9 mouse cellular contexts compared by ENCODE assay signal in the genomic region with DNA sequence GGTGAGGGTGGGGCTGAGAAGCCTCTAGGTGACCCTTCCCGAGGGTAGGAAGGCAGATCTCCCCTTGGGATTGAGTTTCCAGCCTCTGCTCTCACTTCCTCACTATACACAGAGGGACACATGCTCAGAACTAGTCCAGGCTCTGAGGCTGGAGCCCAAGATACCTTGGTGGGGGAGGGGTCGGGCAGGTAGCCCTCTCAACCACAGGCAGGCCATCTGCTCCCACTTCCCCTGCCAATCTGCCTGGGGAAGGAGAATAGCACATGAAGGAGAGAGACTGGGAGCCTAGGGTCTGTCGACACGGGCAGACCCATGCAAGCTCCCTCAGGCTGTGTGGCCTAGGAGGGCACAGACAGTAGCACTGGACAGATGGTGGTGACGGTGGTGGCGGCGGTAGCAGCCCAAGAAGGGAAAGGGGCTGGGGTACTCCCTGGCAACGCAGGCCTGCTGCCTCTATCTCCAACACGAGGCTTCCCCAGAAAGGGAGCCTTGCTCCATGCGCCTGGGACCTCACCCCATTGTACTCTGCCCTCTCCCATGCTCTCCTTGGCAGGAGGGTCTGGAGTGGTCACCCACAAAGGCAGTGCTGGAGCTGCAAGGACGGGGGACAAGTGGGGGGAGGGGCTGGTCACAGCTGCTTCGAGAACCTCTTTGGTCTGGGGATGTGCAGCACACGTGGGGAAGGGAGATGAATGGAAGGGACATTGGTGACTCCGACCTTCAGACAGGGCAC. TPM values are rescaled to one million over a fixed set of nuclear protein-coding genes. Genes with fewer than 3 reads are reported as not detected.
DNase-seq lines count a peak whose midpoint lies in the region; ATAC-seq and TF ChIP-seq lines count a peak whose summit lies in the region.
"Had no signal": no experiment of that assay in that cellular context is flagged by ENCODE, and none has a peak within 500 bp of the region (broad histone marks: within the 10 kb centered on the region; RNA-seq: fewer than 3 reads in every experiment).

No protein-coding gene starts in this region.

- H3K4me1 ChIP-seq in hindbrain, embryonic 14.5 days (replicated peaks; ENCODE audit: control insufficient read depth, insufficient read depth, low read length), result peaks cover 19% of the 10 kb centered on the region
- H3K4me1 ChIP-seq in midbrain, postnatal 0 days (ENCODE audit: insufficient read depth, low read length), result peaks cover 2% of the 10 kb centered on the region; the same call in 1 of the 2 replicates

- 8% methylated on average over 13 of the region's 14 CpGs for WGBS in hindbrain, embryonic 14.5 days
- WGBS in midbrain, postnatal 0 days, result 25% methylated on average over 14 of the region's 14 CpGs

- no peak for TF ChIP-seq CTCF in layer of hippocampus, adult 2 months (conservative IDR thresholded peaks at IDR 0.05)
- no peak for TF ChIP-seq CTCF in midbrain, postnatal 0 days (IDR thresholded peaks at IDR 0.05)

- H3K4me2 ChIP-seq in hindbrain, embryonic 14.5 days (replicated peaks), result peak overlapping the region; percentile 55
- H3K4me2 ChIP-seq in midbrain, postnatal 0 days (ENCODE audit: low read depth, low read length, poor library complexity, severe bottlenecking), result peak overlapping the region; percentile 24; the same call in 1 of the 2 replicates

- H3K4me3 ChIP-seq in layer of hippocampus, adult 2 months, result no peak overlapping the region
- H3K4me3 ChIP-seq in hindbrain, embryonic 14.5 days (replicated peaks; ENCODE audit: low read length), result peak overlapping the region; percentile 24; the same call in 1 of the 2 replicates
- no peak overlapping the region for H3K4me3 ChIP-seq in midbrain, postnatal 0 days (ENCODE audit: low read depth, low read length)

- DNase-seq in layer of hippocampus, adult 2 months (ENCODE audit: low spot score in 2 of 2), result no peak
- no peak for DNase-seq in layer of hippocampus, postnatal 36 days
- peak; percentile 97 to 98 for DNase-seq in cerebellum, postnatal 10 days
- no peak for DNase-seq in hindbrain, embryonic 14.5 days (ENCODE audit: low spot score)
- DNase-seq in midbrain, postnatal 0 days (ENCODE audit: low spot score), result peak; percentile 26
- DNase-seq in right cerebral cortex, postnatal 4 days, result no peak
- DNase-seq in adrenal gland, adult 2 months, result no peak

- peak overlapping the region; percentile 44 for H3K9ac ChIP-seq in hindbrain, embryonic 14.5 days
- H3K9ac ChIP-seq in midbrain, postnatal 0 days (replicated peaks; ENCODE audit: low read length, poor library complexity, severe bottlenecking), result no peak overlapping the region

- no peak for ATAC-seq in hindbrain, embryonic 14.5 days (ENCODE audit: low FRiP score)
- peak; percentile 18; the same call in 1 of the 2 replicates for ATAC-seq in midbrain, postnatal 0 days (ENCODE audit: low FRiP score)
- no peak for ATAC-seq in erythroid progenitor cell, adult 5-6 weeks (replicated peaks; ENCODE audit: low FRiP score, poor library complexity, severe bottlenecking)

- H3K27me3 ChIP-seq in hindbrain, embryonic 14.5 days (ENCODE audit: control insufficient read depth, insufficient read depth, low read length), result peaks cover 55% of the 10 kb centered on the region
- H3K27me3 ChIP-seq in midbrain, postnatal 0 days (ENCODE audit: insufficient read depth, low read length), result peaks cover 26% of the 10 kb centered on the region

- H3K27ac ChIP-seq in layer of hippocampus, adult 2 months, result peak overlapping the region; percentile 84
- H3K27ac ChIP-seq in hindbrain, embryonic 14.5 days, result no peak overlapping the region
- no peak overlapping the region for H3K27ac ChIP-seq in midbrain, postnatal 0 days (ENCODE audit: low read depth, low read length)
- H3K27ac ChIP-seq: macrophage had no signal

- H3K36me3 ChIP-seq in hindbrain, embryonic 14.5 days (replicated peaks; ENCODE audit: control insufficient read depth, insufficient read depth), result peaks cover 22% of the 10 kb centered on the region
- H3K36me3 ChIP-seq in midbrain, postnatal 0 days (ENCODE audit: insufficient read depth, low read length), result peaks cover 24% of the 10 kb centered on the region

- no peaks in the 10 kb centered on the region for H3K9me3 ChIP-seq in hindbrain, embryonic 14.5 days (ENCODE audit: control insufficient read depth, low read length)
- H3K9me3 ChIP-seq in midbrain, postnatal 0 days (ENCODE audit: low read length), result no peaks in the 10 kb centered on the region

RNA-seq across cellular contexts. Expression of gene Ubox5, which starts 4.3 kb away (rescaled TPM):
- 10 to 100 TPM; 11.0 to 11.7 TPM for total RNA-seq in layer of hippocampus, adult 2 months (2021)
- total RNA-seq in layer of hippocampus, postnatal 36 days (2021), result 10 to 100 TPM in 1 of 2 experiments, 1 to 10 TPM in 1; 9.7 to 10.6 TPM
- polyA plus RNA-seq in hindbrain, embryonic 14.5 days (2014; fragmentation: Nextera tagmentation; extraction: Ambion mirVana), result 9.7 and 12.6 TPM in 2 replicates
- total RNA-seq in midbrain, postnatal 0 days (2014; rRNA removed), result 6.0 and 6.8 TPM in 2 replicates
- polyA plus RNA-seq in midbrain, postnatal 0 days (2015; fragmentation: Nextera tagmentation; extraction: Ambion mirVana), result 5.1 and 5.5 TPM in 2 replicates
- 5.0 and 7.2 TPM in 2 replicates for total RNA-seq in erythroid progenitor cell, adult 5-6 weeks (2015; ENCODE audit: low replicate concordance)
- total RNA-seq in erythroid progenitor cell, adult 5-6 weeks (2017; ENCODE audit: low replicate concordance), result 0.61 and 5.3 TPM in 2 replicates
- total RNA-seq in adrenal gland, adult 2 months (2021), result 1 to 10 TPM; 6.4 to 7.1 TPM
- polyA plus RNA-seq in adrenal gland, adult 2 months (2012; rRNA removed), result 5.8 and 6.3 TPM in 2 replicates

RNA-seq across cellular contexts. Expression of gene Fastkd5, which starts 4.3 kb away (rescaled TPM):
- 1 to 10 TPM; 8.8 to 8.9 TPM for total RNA-seq in layer of hippocampus, adult 2 months (2021)
- total RNA-seq in layer of hippocampus, postnatal 36 days (2021), result 10 to 100 TPM in 1 of 2 experiments, 1 to 10 TPM in 1; 8.2 to 10.2 TPM
- polyA plus RNA-seq in hindbrain, embryonic 14.5 days (2014; fragmentation: Nextera tagmentation; extraction: Ambion mirVana), result 11.5 and 12.8 TPM in 2 replicates
- 7.9 and 8.4 TPM in 2 replicates for total RNA-seq in midbrain, postnatal 0 days (2014; rRNA removed)
- 5.9 and 7.4 TPM in 2 replicates for polyA plus RNA-seq in midbrain, postnatal 0 days (2015; fragmentation: Nextera tagmentation; extraction: Ambion mirVana)
- 14.1 and 18.0 TPM in 2 replicates for total RNA-seq in erythroid progenitor cell, adult 5-6 weeks (2015; ENCODE audit: low replicate concordance)
- total RNA-seq in erythroid progenitor cell, adult 5-6 weeks (2017; ENCODE audit: low replicate concordance), result 6.3 and 7.6 TPM in 2 replicates
- total RNA-seq in adrenal gland, adult 2 months (2021), result 10 to 100 TPM in 1 of 2 experiments, 1 to 10 TPM in 1; 10.0 to 16.1 TPM
- polyA plus RNA-seq in adrenal gland, adult 2 months (2012; rRNA removed), result 0.40 and 0.52 TPM in 2 replicates

RNA-seq across cellular contexts. Expression of gene Lzts3, which starts 8.4 kb away (rescaled TPM):
- total RNA-seq in layer of hippocampus, adult 2 months (2021), result 100 to 1,000 TPM; 185 to 196 TPM
- total RNA-seq in layer of hippocampus, postnatal 36 days (2021), result 100 to 1,000 TPM; 172 to 184 TPM
- 5.3 and 5.7 TPM in 2 replicates for polyA plus RNA-seq in hindbrain, embryonic 14.5 days (2014; fragmentation: Nextera tagmentation; extraction: Ambion mirVana)
- total RNA-seq in midbrain, postnatal 0 days (2014; rRNA removed), result 65.9 and 76.6 TPM in 2 replicates
- polyA plus RNA-seq in midbrain, postnatal 0 days (2015; fragmentation: Nextera tagmentation; extraction: Ambion mirVana), result 14.2 and 18.8 TPM in 2 replicates
- 1.8 TPM in 1 of 2 replicates, not detected in the other for total RNA-seq in erythroid progenitor cell, adult 5-6 weeks (2015; ENCODE audit: low replicate concordance)
- 0.15 and 0.90 TPM in 2 replicates for total RNA-seq in erythroid progenitor cell, adult 5-6 weeks (2017; ENCODE audit: low replicate concordance)
- 10 to 100 TPM; 14.3 to 21.4 TPM for total RNA-seq in adrenal gland, adult 2 months (2021)
- polyA plus RNA-seq in adrenal gland, adult 2 months (2012; rRNA removed), result 17.7 and 21.0 TPM in 2 replicates

RNA-seq across cellular contexts. Expression of gene Ddrgk1, which starts 30.3 kb away (rescaled TPM):
- total RNA-seq in layer of hippocampus, adult 2 months (2021), result 10 to 100 TPM; 97.6 to 98.1 TPM
- total RNA-seq in layer of hippocampus, postnatal 36 days (2021), result 10 to 100 TPM; 83.9 to 84.7 TPM
- polyA plus RNA-seq in hindbrain, embryonic 14.5 days (2014; fragmentation: Nextera tagmentation; extraction: Ambion mirVana), result 62.5 and 65.3 TPM in 2 replicates
- total RNA-seq in midbrain, postnatal 0 days (2014; rRNA removed), result 24.4 and 36.0 TPM in 2 replicates
- polyA plus RNA-seq in midbrain, postnatal 0 days (2015; fragmentation: Nextera tagmentation; extraction: Ambion mirVana), result 88.6 and 90.4 TPM in 2 replicates
- total RNA-seq in erythroid progenitor cell, adult 5-6 weeks (2015; ENCODE audit: low replicate concordance), result 28.1 and 73.5 TPM in 2 replicates
- total RNA-seq in erythroid progenitor cell, adult 5-6 weeks (2017; ENCODE audit: low replicate concordance), result 67.4 and 68.5 TPM in 2 replicates
- total RNA-seq in adrenal gland, adult 2 months (2021), result 100 to 1,000 TPM; 184 to 209 TPM
- polyA plus RNA-seq in adrenal gland, adult 2 months (2012; rRNA removed), result 190 and 213 TPM in 2 replicates

RNA-seq across cellular contexts. Expression of gene Itpa, which starts 33.2 kb away (rescaled TPM):
- 10 to 100 TPM; 36.0 to 36.8 TPM for total RNA-seq in layer of hippocampus, adult 2 months (2021)
- total RNA-seq in layer of hippocampus, postnatal 36 days (2021), result 10 to 100 TPM; 34.1 to 39.2 TPM
- 115 and 116 TPM in 2 replicates for polyA plus RNA-seq in hindbrain, embryonic 14.5 days (2014; fragmentation: Nextera tagmentation; extraction: Ambion mirVana)
- total RNA-seq in midbrain, postnatal 0 days (2014; rRNA removed), result 140 and 160 TPM in 2 replicates
- polyA plus RNA-seq in midbrain, postnatal 0 days (2015; fragmentation: Nextera tagmentation; extraction: Ambion mirVana), result 126 and 130 TPM in 2 replicates
- total RNA-seq in erythroid progenitor cell, adult 5-6 weeks (2015; ENCODE audit: low replicate concordance), result 20.2 and 23.9 TPM in 2 replicates
- 43.3 and 56.7 TPM in 2 replicates for total RNA-seq in erythroid progenitor cell, adult 5-6 weeks (2017; ENCODE audit: low replicate concordance)
- 10 to 100 TPM; 19.5 to 29.6 TPM for total RNA-seq in adrenal gland, adult 2 months (2021)
- polyA plus RNA-seq in adrenal gland, adult 2 months (2012; rRNA removed), result 28.6 and 29.3 TPM in 2 replicates

Comparison
In these comparisons a context has a peak if more than half of its experiments do, and no peak if none do; other contexts are left out.
1. DNase-seq: peak in cerebellum, postnatal 10 days (2 of 2) and midbrain, postnatal 0 days (single experiment); none in layer of hippocampus, adult 2 months (0 of 2), layer of hippocampus, postnatal 36 days (0 of 2), hindbrain, embryonic 14.5 days (single experiment), right cerebral cortex, postnatal 4 days (single experiment) and adrenal gland, adult 2 months (single experiment).
2. RNA of gene Lzts3, which starts 8.4 kb away (total RNA-seq): 185 to 196 TPM in layer of hippocampus, adult 2 months, 172 to 184 TPM in layer of hippocampus, postnatal 36 days, 65.9 to 76.6 TPM in midbrain, postnatal 0 days and 14.3 to 21.4 TPM in adrenal gland, adult 2 months; 0.15 to 1.8 TPM in erythroid progenitor cell, adult 5-6 weeks; every median in the first group is over 4 times any median in the second.